Mouse (Mus musculus): ENCODE measurements around the gene Catspere2. TPM values are rescaled to one million over a fixed set of nuclear protein-coding genes. Genes with fewer than 3 reads are reported as not detected.

Gene Catspere2
- polyA plus RNA-seq, 1 experiment from 2014 or later: 0.12 TPM

Other genes starting within 250 kb of the Catspere2 start
- 60.7 and 63.9 TPM in 2 replicates for gene Adss, start 186.9 kb upstream of the Catspere2 start, polyA plus RNA-seq (2016; fragmentation: Nextera tagmentation; extraction: Ambion mirVana)
- gene Desi2, start 204.0 kb downstream of the Catspere2 start, polyA plus RNA-seq (2016; fragmentation: Nextera tagmentation; extraction: Ambion mirVana): 14.9 and 17.3 TPM in 2 replicates